Mouse (Mus musculus) MEL (cell line): ENCODE measurements around the gene Gcdh. TPM values are rescaled to one million over a fixed set of nuclear protein-coding genes. Genes with fewer than 3 reads are reported as not detected.

Source experiments
- DNase-seq: peaks from one replicate; pipeline ENCODE4 v3.0.0; 2011; ENCODE audit warnings: low read depth, low spot score
- H3K27ac ChIP-seq: 2 replicates; pipeline ENCODE4 v1.5.1; 2012; ENCODE audit warnings: low read depth, mild to moderate bottlenecking, control low read depth, low read length, moderate library complexity; ENCODE audit not compliant: control insufficient read depth
- H3K27me3 ChIP-seq, 2 experiments: fragments of 150-350 bp in 1 of 2; sonication (generic) in 1 of 2; 2 replicates each; pipeline ENCODE4 v1.6.1; 2012; ENCODE audit warnings: low read length in 2 of 2, mild to moderate bottlenecking in 2 of 2, improper control_type of control experiment in 1 of 2, moderate library complexity in 1 of 2; ENCODE audit not compliant: insufficient read depth in 2 of 2, control insufficient read depth in 1 of 2
- H3K36me3 ChIP-seq, 2 experiments: 2 replicates each; pipeline ENCODE4 v1.6.1; 2012 to 2014; ENCODE audit warnings: low read length in 2 of 2, improper control_type of control experiment in 1 of 2, inconsistent platforms in 1 of 2, mild to moderate bottlenecking in 1 of 2; ENCODE audit not compliant: insufficient read depth in 2 of 2, control insufficient read depth in 1 of 2
- H3K4me1 ChIP-seq, 2 experiments: fragments of 150-350 bp in 1 of 2; sonication (generic) in 1 of 2; 2 replicates each; pipeline ENCODE4 v1.6.1; 2012; ENCODE audit warnings: low read length in 2 of 2, improper control_type of control experiment in 1 of 2, mild to moderate bottlenecking in 1 of 2; ENCODE audit not compliant: insufficient read depth in 2 of 2, control insufficient read depth in 1 of 2
- H3K4me3 ChIP-seq, 2 experiments: fragments of 150-350 bp in 1 of 2; sonication (generic) in 1 of 2; 2 replicates each; pipeline ENCODE4 v1.5.1; 2012; ENCODE audit warnings: low read depth in 2 of 2, low read length in 2 of 2, mild to moderate bottlenecking in 2 of 2, moderate library complexity in 2 of 2, control low read depth in 1 of 2, improper control_type of control experiment in 1 of 2; ENCODE audit not compliant: control insufficient read depth in 1 of 2, insufficient read depth in 1 of 2
- H3K79me2 ChIP-seq: 2 replicates; pipeline ENCODE4 v1.6.1; 2012; ENCODE audit warnings: mild to moderate bottlenecking, low read length, moderate library complexity; ENCODE audit not compliant: control insufficient read depth, poor library complexity, insufficient read depth
- H3K9ac ChIP-seq: 2 replicates; pipeline ENCODE4 v1.6.1; 2012; ENCODE audit warnings: low read depth, mild to moderate bottlenecking, control low read depth, low read length, moderate library complexity; ENCODE audit not compliant: control insufficient read depth, poor library complexity, severe bottlenecking
- H3K9me3 ChIP-seq: fragments of 150-350 bp; sonication (generic); replicated peaks from 2 replicates; pipeline ENCODE4 v1.6.1; 2012; ENCODE audit warnings: mild to moderate bottlenecking, low read length, improper control_type of control experiment, moderate library complexity; ENCODE audit not compliant: insufficient read depth
- BHLHE40 ChIP-seq: IDR thresholded peaks from 2 replicates; pipeline ENCODE4 v1.6.1; 2012; ENCODE audit warnings: low read depth, mild to moderate bottlenecking, inconsistent platforms, low read length, improper control_type of control experiment, borderline replicate concordance
- CHD2 ChIP-seq: IDR thresholded peaks from 2 replicates; pipeline ENCODE4 v1.6.1; 2011; ENCODE audit warnings: low read length, improper control_type of control experiment
- CTCF ChIP-seq, 3 experiments: IDR thresholded peaks in 2 of 3; conservative IDR thresholded peaks in 1 of 3; 2 replicates each; pipeline ENCODE4 v1.5.1; 2011 to 2012; ENCODE audit warnings: low read length in 3 of 3, low read depth in 2 of 3, mild to moderate bottlenecking in 2 of 3, improper control_type of control experiment in 1 of 3, inconsistent platforms in 1 of 3, mixed read lengths in 1 of 3, moderate library complexity in 1 of 3; ENCODE audit not compliant: control insufficient read depth in 1 of 3, insufficient read depth in 1 of 3, poor library complexity in 1 of 3, severe bottlenecking in 1 of 3
- ELF1 ChIP-seq: IDR thresholded peaks from 2 replicates; pipeline ENCODE4 v1.6.1; 2014; ENCODE audit warnings: low read depth, mild to moderate bottlenecking, inconsistent platforms, low read length, improper control_type of control experiment, moderate library complexity
- GATA1 ChIP-seq: IDR thresholded peaks from 2 replicates; pipeline ENCODE4 v1.6.1; 2011; ENCODE audit warnings: low read depth, low read length, improper control_type of control experiment
- KAT2A ChIP-seq: conservative IDR thresholded peaks from 2 replicates; pipeline ENCODE4 v1.6.1; 2012; ENCODE audit warnings: low read depth, low read length, improper control_type of control experiment, inconsistent platforms
- MAX ChIP-seq: IDR thresholded peaks from 2 replicates; pipeline ENCODE4 v1.6.1; 2011; ENCODE audit warnings: low read length, improper control_type of control experiment
- MEF2A ChIP-seq: IDR thresholded peaks from 2 replicates; pipeline ENCODE4 v1.6.1; 2014; ENCODE audit warnings: low read depth, mild to moderate bottlenecking, inconsistent platforms, low read length, improper control_type of control experiment; ENCODE audit not compliant: poor library complexity, insufficient replicate concordance, severe bottlenecking; ENCODE audit errors: extremely low read depth
- MXI1 ChIP-seq: IDR thresholded peaks from 2 replicates; pipeline ENCODE4 v1.6.1; 2011; ENCODE audit warnings: mild to moderate bottlenecking, low read depth, low read length, improper control_type of control experiment
- MYB ChIP-seq: IDR thresholded peaks from 2 replicates; pipeline ENCODE4 v1.6.1; 2011; ENCODE audit warnings: mild to moderate bottlenecking, low read depth, low read length, improper control_type of control experiment
- MYC ChIP-seq: IDR thresholded peaks from 2 replicates; pipeline ENCODE4 v1.6.1; 2011; ENCODE audit warnings: low read depth, mild to moderate bottlenecking, low read length, improper control_type of control experiment, moderate library complexity
- POLR2AphosphoS5 ChIP-seq: IDR thresholded peaks from 2 replicates; pipeline ENCODE4 v1.6.1; 2012; ENCODE audit warnings: low read depth, borderline replicate concordance, mild to moderate bottlenecking, inconsistent platforms, low read length, moderate library complexity, mixed read lengths
- RAD21 ChIP-seq: IDR thresholded peaks from 2 replicates; pipeline ENCODE4 v1.6.1; 2011; ENCODE audit warnings: mild to moderate bottlenecking, low read depth, low read length, improper control_type of control experiment
- RCOR1 ChIP-seq: IDR thresholded peaks from 2 replicates; pipeline ENCODE4 v1.6.1; 2012; ENCODE audit warnings: low read depth, mild to moderate bottlenecking, inconsistent platforms, low read length, improper control_type of control experiment
- SMC3 ChIP-seq: IDR thresholded peaks from 2 replicates; pipeline ENCODE4 v1.6.1; 2011; ENCODE audit warnings: low read depth, low read length, improper control_type of control experiment
- TAL1 ChIP-seq: IDR thresholded peaks from 2 replicates; pipeline ENCODE4 v1.6.1; 2012; ENCODE audit warnings: mild to moderate bottlenecking, inconsistent platforms, low read length, moderate library complexity, mixed read lengths
- TBP ChIP-seq: IDR thresholded peaks from 2 replicates; pipeline ENCODE4 v1.8.0; 2011; ENCODE audit warnings: low read depth, low read length, improper control_type of control experiment
- TCF12 ChIP-seq: IDR thresholded peaks from 2 replicates; pipeline ENCODE4 v1.6.1; 2014; ENCODE audit warnings: low read depth, mild to moderate bottlenecking, inconsistent platforms, low read length, improper control_type of control experiment, moderate library complexity
- UBTF ChIP-seq: IDR thresholded peaks from 2 replicates; pipeline ENCODE4 v1.6.1; 2012; ENCODE audit warnings: low read depth, mild to moderate bottlenecking, inconsistent platforms, low read length, improper control_type of control experiment, moderate library complexity, borderline replicate concordance; ENCODE audit not compliant: insufficient read depth
- USF1 ChIP-seq: IDR thresholded peaks from 2 replicates; pipeline ENCODE4 v1.6.1; 2014; ENCODE audit warnings: low read depth, mild to moderate bottlenecking, inconsistent platforms, low read length, improper control_type of control experiment, moderate library complexity
- ZC3H11A ChIP-seq: IDR thresholded peaks from 2 replicates; pipeline ENCODE4 v1.6.1; 2012; ENCODE audit warnings: low read depth, mild to moderate bottlenecking, inconsistent platforms, low read length, improper control_type of control experiment
- ZMIZ1 ChIP-seq: IDR thresholded peaks from 2 replicates; pipeline ENCODE4 v1.6.1; 2012; ENCODE audit warnings: low read depth, mild to moderate bottlenecking, inconsistent platforms, low read length, improper control_type of control experiment, moderate library complexity
- ZNF384 ChIP-seq: IDR thresholded peaks from 2 replicates; pipeline ENCODE4 v1.6.1; 2012; ENCODE audit warnings: low read depth, mild to moderate bottlenecking, inconsistent platforms, low read length, improper control_type of control experiment
- polyA plus RNA-seq, 2 experiments: library from polyadenylated mRNA; stranded (reverse) in 1 of 2; unstranded in 1 of 2; fragments of >175 nt in 1 of 2; fragments of >200 nt in 1 of 2; gene quantifications; 2 replicates each; pipeline versions ENCODE4 v1.2.1 to v1.2.4; 2012; ENCODE audit warnings: low replicate concordance in 2 of 2, low read depth in 1 of 2; ENCODE audit not compliant: insufficient read length in 2 of 2, insufficient read depth in 1 of 2, missing spikeins in 1 of 2
- total RNA-seq: library from RNA; depleted of rRNA; stranded (reverse); fragments of 300-350 nt; gene quantifications from 2 replicates; pipeline ENCODE4 v1.2.3, GENCODE M21; 2012

Gcdh gene
- total and polyA plus RNA-seq, 3 experiments = 10.7 to 17.3 TPM; not detected in 1

- Histone ChIP-seq H3K4me1 (peaks cover 9 to 27% of the 10 kb centered on the region in 2 experiments; a peak in 3 of 4 replicates), H3K36me3 (peaks cover 0 to 16% of the 10 kb centered on the region in 2 experiments; a peak in 2 of 4 replicates), H3K9me3 (no peaks in the 10 kb centered on the region), H3K27ac (no peak overlapping the region), H3K27me3 (no peaks in the 10 kb centered on the region), H3K9ac (no peak overlapping the region), H3K4me3 (no peak overlapping the region), H3K79me2 (no peaks in the 10 kb centered on the region)
- TF ChIP-seq ZC3H11A (no peak), MXI1 (no peak), SMC3 (peak; percentile 37), RAD21 (peak; percentile 37), MEF2A (no peak), ZNF384 (no peak), CTCF (IDR thresholded peaks at IDR 0.05 in 2 of 3, conservative IDR thresholded peaks at IDR 0.05 in 1 of 3; ENCODE audit: control insufficient read depth in 1 of 3, insufficient read depth in 1 of 3, low read depth in 2 of 3, low read length in 3 of 3, poor library complexity in 1 of 3, severe bottlenecking in 1 of 3) (peak; percentile 66 to 96 (median 70))
- peak; percentile 71 for DNase-seq
Measured at GRCm38 (mm10) chr8:84928456-84929306, 35.0 kb upstream of the Gcdh start.

- Histone ChIP-seq H3K9me3 (no peaks in the 10 kb centered on the region), H3K27me3 (no peaks in the 10 kb centered on the region), H3K79me2 (no peaks in the 10 kb centered on the region), H3K27ac (no peak overlapping the region), H3K4me3 (no peak overlapping the region), H3K4me1 (peaks cover 9 to 30% of the 10 kb centered on the region in 2 experiments; a peak in 3 of 4 replicates), H3K9ac (no peak overlapping the region), H3K36me3 (peaks cover 0 to 18% of the 10 kb centered on the region in 2 experiments; a peak in 2 of 4 replicates)
- TF ChIP-seq POLR2AphosphoS5 (peak; percentile 14; the same call in 1 of the 2 replicates), MAX (no peak)
- DNase-seq = no peak
Measured at GRCm38 (mm10) chr8:84927513-84927912, 33.8 kb upstream of the Gcdh start.

- H3K27me3 ChIP-seq = no peaks in the 10 kb centered on the region
- peak; percentile 48 for TF ChIP-seq RCOR1
- TF ChIP-seq UBTF = no peak
- TF ChIP-seq USF1 = no peak
- no peak for TF ChIP-seq CHD2
- TF ChIP-seq GATA1 = no peak
- 0 out of 2 replicates have a peak, but pooled peaks have one; percentile 40 for TF ChIP-seq ZMIZ1
- no peak for TF ChIP-seq ELF1
- no peak for TF ChIP-seq CTCF (IDR thresholded peaks at IDR 0.05 in 2 of 3, conservative IDR thresholded peaks at IDR 0.05 in 1 of 3; ENCODE audit: control insufficient read depth in 1 of 3, insufficient read depth in 1 of 3, low read depth in 2 of 3, low read length in 3 of 3, poor library complexity in 1 of 3, severe bottlenecking in 1 of 3)
- TF ChIP-seq TBP = 0 out of 2 replicates have a peak, but pooled peaks have one; percentile 32
- 0 out of 2 replicates have a peak, but pooled peaks have one; percentile 15 for TF ChIP-seq SMC3
- 0 out of 2 replicates have a peak, but pooled peaks have one; percentile 27 for TF ChIP-seq MYC
- no peak for TF ChIP-seq KAT2A
- TF ChIP-seq BHLHE40 = no peak
- TF ChIP-seq TCF12 = no peak
- no peak for TF ChIP-seq TAL1
- TF ChIP-seq MYB = 0 out of 2 replicates have a peak, but pooled peaks have one; percentile 20
- TF ChIP-seq MEF2A = no peak
Measured at GRCm38 (mm10) chr8:84925557-84925956, 31.8 kb upstream of the Gcdh start.

More at GRCm38 (mm10) chr8:84925557-84925956, 31.8 kb upstream of the Gcdh start:
- H3K4me1 ChIP-seq = peaks cover 9 to 30% of the 10 kb centered on the region in 2 experiments; a peak in 3 of 4 replicates
- no peaks in the 10 kb centered on the region for H3K79me2 ChIP-seq
- H3K9me3 ChIP-seq = no peaks in the 10 kb centered on the region
- H3K36me3 ChIP-seq = peaks cover 0 to 18% of the 10 kb centered on the region in 2 experiments; a peak in 2 of 4 replicates
- H3K27ac ChIP-seq = no peak overlapping the region
- H3K9ac ChIP-seq = no peak overlapping the region
- peak; percentile 82 for DNase-seq
- no peak overlapping the region for H3K4me3 ChIP-seq
